Mouse (Mus musculus) heart, embryonic 16.5 days (tissue): ENCODE measurements at regions not wholly inside any gene's neighbourhood (a gene's known extent, or its start where the extent isn't known, plus 50 kb on each side); places are given as distances from the start of the nearest gene placed in this dataset. TPM values are rescaled to one million over a fixed set of nuclear protein-coding genes. Genes with fewer than 3 reads are reported as not detected.

Source experiments
- ATAC-seq: fragments of 200-750 bp; cut with Nextera tagmentation; replicated peaks from 2 replicates; pipeline ENCODE4 v1.8.0; 2017; ENCODE audit warnings: moderate number of reproducible peaks; ENCODE audit not compliant: insufficient read depth, low FRiP score; ENCODE audit errors: extremely low read depth
- H3K27ac ChIP-seq: fragments of 300-500 bp; sonication (generic); 2 replicates; pipeline ENCODE4 v1.5.1; 2014; ENCODE audit warnings: mild to moderate bottlenecking, low read length, control low read depth, moderate library complexity
- H3K27me3 ChIP-seq: fragments of 300-500 bp; sonication (generic); 2 replicates; pipeline ENCODE4 v1.6.1; 2014; ENCODE audit warnings: low read length, mixed read lengths; ENCODE audit not compliant: control insufficient read depth, insufficient read depth
- H3K36me3 ChIP-seq: fragments of 300-500 bp; sonication (generic); 2 replicates; pipeline ENCODE4 v1.6.1; 2014; ENCODE audit not compliant: control insufficient read depth, insufficient read depth
- H3K4me1 ChIP-seq: fragments of 300-500 bp; sonication (generic); 2 replicates; pipeline ENCODE4 v1.6.1; 2014; ENCODE audit warnings: low read length, mixed read lengths; ENCODE audit not compliant: control insufficient read depth, insufficient read depth
- H3K4me2 ChIP-seq: fragments of 300-500 bp; sonication (generic); 2 replicates; pipeline ENCODE4 v1.6.1; 2014; ENCODE audit warnings: low read depth, mild to moderate bottlenecking, control low read depth, low read length
- H3K4me3 ChIP-seq: fragments of 300-500 bp; sonication (generic); 2 replicates; pipeline ENCODE4 v1.5.1; 2014; ENCODE audit warnings: mild to moderate bottlenecking, control low read depth, low read length
- H3K9ac ChIP-seq: fragments of 300-500 bp; sonication (generic); 2 replicates; pipeline ENCODE4 v1.6.1; 2014; ENCODE audit warnings: low read length, control low read depth
- H3K9me3 ChIP-seq: fragments of 300-500 bp; sonication (generic); replicated peaks from 2 replicates; pipeline ENCODE4 v1.6.1; 2016; ENCODE audit warnings: low read length; ENCODE audit not compliant: control insufficient read depth
- WGBS: fragments of 180-500 bp; shearing (Covaris S2); extraction: QIAGEN DNeasy Blood & Tissue Kit; methylation state at CpG from one replicate; pipeline ENCODE4 v1.1.7; 2014; 5-methylcytosine and 5-hydroxymethylcytosine counted together
- microRNA-seq: library from miRNA; unstranded; fragments of <30 nt; microRNA quantifications from one replicate; pipeline ENCODE4, GENCODE M21; 2017

DNA sequence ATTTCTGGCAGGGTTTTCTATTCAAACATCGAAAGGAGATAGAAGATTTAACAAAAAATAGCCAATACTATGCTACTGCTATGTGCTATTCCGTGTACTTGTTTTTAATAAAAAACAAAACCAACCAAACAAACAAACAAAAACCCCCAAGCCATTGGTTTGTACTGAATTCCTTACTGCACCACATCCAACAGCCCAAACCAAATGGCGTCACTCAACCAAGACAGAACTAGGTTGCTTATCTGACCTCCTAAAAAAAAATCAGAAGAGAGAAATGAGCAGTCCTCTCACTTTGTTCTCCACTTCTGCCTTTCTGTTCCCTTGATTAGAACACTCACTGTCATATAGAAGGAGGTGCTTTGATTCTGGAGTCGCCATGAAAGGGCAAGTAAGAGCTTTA lies 68.6 kb upstream of the Klf7 start:
- Histone ChIP-seq H3K4me3 (no peak overlapping the region), H3K4me1 (peaks cover 11% of the 10 kb centered on the region), H3K27me3 (no peaks in the 10 kb centered on the region), H3K9ac (no peak overlapping the region), H3K9me3 (no peaks in the 10 kb centered on the region), H3K27ac (no peak overlapping the region), H3K36me3 (no peaks in the 10 kb centered on the region), H3K4me2 (no peak overlapping the region)
- WGBS: 73% methylated on average over 4 of the region's 4 CpGs
- no peak for ATAC-seq

DNA sequence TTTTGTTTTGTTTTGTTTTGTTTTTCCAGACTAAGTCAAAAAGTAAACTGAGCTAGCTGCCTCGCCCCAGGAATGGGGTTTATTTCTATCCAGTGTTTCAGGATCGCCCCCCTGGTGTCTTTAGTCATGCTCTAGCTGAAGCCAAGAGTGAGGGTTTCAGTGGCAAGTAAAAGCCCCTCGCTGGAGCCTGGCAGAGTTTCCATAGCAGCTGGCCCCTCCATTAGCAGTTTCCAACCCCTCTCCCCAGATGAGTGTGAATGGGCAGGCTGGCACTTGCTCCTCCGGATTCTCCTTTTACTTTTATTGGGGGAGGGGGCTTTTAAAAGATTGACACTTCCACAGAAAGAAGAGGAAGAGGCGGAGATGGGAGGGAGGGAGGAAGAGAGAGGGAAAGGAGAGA lies 68.0 kb upstream of the Klf7 start:
- no peaks in the 10 kb centered on the region for H3K27me3 ChIP-seq
- H3K27ac ChIP-seq: no peak overlapping the region
- no peak overlapping the region for H3K4me2 ChIP-seq
- H3K36me3 ChIP-seq: no peaks in the 10 kb centered on the region
- H3K4me3 ChIP-seq: no peak overlapping the region
- 42% methylated on average over 5 of the region's 5 CpGs for WGBS
- H3K4me1 ChIP-seq: peaks cover 10% of the 10 kb centered on the region
- no peak for ATAC-seq
- no peaks in the 10 kb centered on the region for H3K9me3 ChIP-seq
- no peak overlapping the region for H3K9ac ChIP-seq

DNA sequence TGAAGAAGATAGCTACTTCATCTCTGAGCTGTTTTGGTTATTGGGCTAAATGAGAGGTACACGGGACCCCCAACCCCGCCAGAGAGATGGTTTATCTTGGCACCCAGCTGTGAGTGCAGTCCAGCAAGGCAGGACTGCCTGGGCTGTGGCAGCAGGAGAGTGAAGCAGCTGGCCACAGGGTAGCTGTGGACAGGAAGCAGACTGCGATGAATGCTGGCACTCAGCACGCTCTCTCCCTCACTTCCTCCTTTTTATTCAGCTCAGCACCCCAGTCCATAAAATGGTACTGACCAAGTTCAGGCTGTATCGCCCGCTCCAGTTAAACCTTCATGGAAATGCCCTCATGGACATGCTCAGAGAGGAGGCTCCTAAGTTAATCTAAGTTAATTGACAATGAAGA lies 67.4 kb upstream of the Klf7 start:
- peaks cover 7% of the 10 kb centered on the region for H3K4me1 ChIP-seq
- H3K27me3 ChIP-seq: no peaks in the 10 kb centered on the region
- ATAC-seq: no peak; the same call in 1 of the 2 replicates
- H3K4me3 ChIP-seq: no peak overlapping the region
- no peak overlapping the region for H3K4me2 ChIP-seq
- H3K36me3 ChIP-seq: no peaks in the 10 kb centered on the region
- 28% methylated on average over 6 of the region's 6 CpGs for WGBS
- no peaks in the 10 kb centered on the region for H3K9me3 ChIP-seq
- no peak overlapping the region for H3K27ac ChIP-seq
- H3K9ac ChIP-seq: no peak overlapping the region

DNA sequence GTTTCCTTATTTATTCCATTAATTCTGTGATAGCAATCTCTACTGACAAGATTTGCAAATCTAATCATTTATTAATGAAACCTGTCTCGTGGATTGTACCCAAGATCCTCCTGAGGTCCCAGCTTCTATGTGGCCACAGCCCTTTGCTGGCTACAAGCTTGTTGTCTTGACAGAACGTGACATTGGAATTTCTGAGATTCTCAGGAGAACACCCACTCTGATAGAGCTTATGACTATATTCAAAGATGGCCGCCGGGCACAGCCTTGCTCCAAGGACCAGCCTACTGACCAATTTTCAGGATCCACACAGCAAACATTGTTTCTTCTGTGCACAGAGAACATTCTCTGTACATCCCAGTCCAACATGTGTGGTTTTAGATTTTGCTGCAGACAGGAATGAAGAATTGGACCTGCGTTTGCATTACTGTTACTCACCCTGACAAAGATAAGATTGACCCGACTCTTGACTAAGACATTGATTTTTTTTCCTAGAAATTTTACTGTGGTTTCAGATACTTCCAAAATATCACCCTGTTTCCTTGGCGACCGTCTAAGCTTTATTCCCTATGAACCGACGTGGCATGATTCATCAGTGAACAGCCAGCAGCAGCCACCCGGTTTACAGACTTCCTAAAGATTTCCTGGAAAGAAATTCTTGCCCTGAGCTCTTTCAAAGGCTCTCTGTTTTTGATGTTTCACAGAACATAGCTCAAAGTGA lies 65.9 kb upstream of the Klf7 start:
- Histone ChIP-seq H3K4me3 (no peak overlapping the region), H3K4me2 (no peak overlapping the region), H3K36me3 (no peaks in the 10 kb centered on the region), H3K27me3 (no peaks in the 10 kb centered on the region), H3K9ac (no peak overlapping the region), H3K9me3 (no peaks in the 10 kb centered on the region), H3K4me1 (peaks cover 7% of the 10 kb centered on the region), H3K27ac (no peak overlapping the region)
- WGBS: 66% methylated on average over 11 of the region's 11 CpGs
- no peak for ATAC-seq

DNA sequence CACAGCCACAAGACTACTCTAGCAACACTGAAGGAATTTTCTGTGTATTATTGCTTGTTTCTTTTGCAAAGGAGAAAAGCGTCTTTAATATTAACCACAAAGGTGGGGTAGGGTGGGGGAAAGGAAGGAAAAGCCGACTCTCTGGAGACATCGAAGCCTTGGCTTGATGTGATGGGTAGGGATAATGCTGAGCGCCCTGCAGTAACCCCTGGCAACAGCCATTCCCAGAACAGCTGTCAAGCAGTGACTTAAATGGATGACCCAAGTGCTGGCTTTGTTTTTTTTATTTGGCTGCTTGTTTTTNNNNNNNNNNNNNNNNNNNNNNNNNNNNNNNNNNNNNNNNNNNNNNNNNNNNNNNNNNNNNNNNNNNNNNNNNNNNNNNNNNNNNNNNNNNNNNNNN lies 51.6 kb upstream of the Klf7 start:
- Histone ChIP-seq H3K9ac (no peak overlapping the region), H3K9me3 (no peaks in the 10 kb centered on the region), H3K27ac (no peak overlapping the region), H3K4me1 (no peaks in the 10 kb centered on the region), H3K27me3 (no peaks in the 10 kb centered on the region), H3K4me2 (no peak overlapping the region), H3K36me3 (no peaks in the 10 kb centered on the region), H3K4me3 (no peak overlapping the region)
- no peak for ATAC-seq
- WGBS: 58% methylated on average over 4 of the region's 4 CpGs

DNA sequence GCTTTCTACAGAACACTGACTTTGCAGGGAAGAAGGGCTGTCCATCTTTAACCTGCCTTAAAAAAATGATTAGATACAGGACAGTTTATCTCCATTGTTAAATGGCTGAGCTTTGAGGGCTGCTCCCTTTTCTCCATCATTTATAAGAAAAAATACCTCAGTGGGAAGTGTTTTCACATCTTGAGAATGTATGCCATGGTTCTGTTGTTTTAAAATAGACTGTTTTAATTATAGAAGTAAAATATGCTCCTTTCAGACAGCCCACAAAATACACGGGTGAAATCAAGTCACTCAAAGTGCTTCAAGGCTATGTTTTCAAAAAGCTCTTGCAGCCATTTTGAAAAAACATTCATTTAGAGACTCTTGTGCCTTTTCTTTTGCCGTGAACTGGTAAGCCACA lies 50.0 kb upstream of the Klf7 start:
- H3K4me2 ChIP-seq: no peak overlapping the region
- 67% methylated on average over 2 of the region's 2 CpGs for WGBS
- no peak overlapping the region for H3K27ac ChIP-seq
- H3K9me3 ChIP-seq: no peaks in the 10 kb centered on the region
- no peak for ATAC-seq
- no peaks in the 10 kb centered on the region for H3K27me3 ChIP-seq
- no peaks in the 10 kb centered on the region for H3K4me1 ChIP-seq
- H3K9ac ChIP-seq: no peak overlapping the region
- H3K36me3 ChIP-seq: no peaks in the 10 kb centered on the region
- no peak overlapping the region for H3K4me3 ChIP-seq

Small RNA genes lying in the stretch of these regions (microRNA-seq; reads per million reads assigned to microRNA genes)
- gene Gm25748: not detected
